Comparison of ENCODE assay signal across 10 mouse cellular contexts in genomic region chr5:110204777-110205176, GRCm38 (mm10). TPM values are rescaled to one million over a fixed set of nuclear protein-coding genes. Genes with fewer than 3 reads are reported as not detected.
DNase-seq lines count a peak whose midpoint lies in the region; ATAC-seq and TF ChIP-seq lines count a peak whose summit lies in the region.
"Had no signal": no experiment of that assay in that cellular context is flagged by ENCODE, and none has a peak within 500 bp of the region (broad histone marks: within the 10 kb centered on the region; RNA-seq: fewer than 3 reads in every experiment).

No protein-coding gene starts in this region.

- peak; percentile 32; the same call in 1 of the 2 replicates for TF ChIP-seq CTCF in liver, adult 2 months (IDR thresholded peaks at IDR 0.05; ENCODE audit: low read depth, low read length)
- TF ChIP-seq CTCF in Patski (IDR thresholded peaks at IDR 0.05), result peak; percentile 73
- TF ChIP-seq CTCF in olfactory bulb, adult 2 months (IDR thresholded peaks at IDR 0.05; ENCODE audit: insufficient read depth, low read depth, low read length), result 0 out of 2 replicates have a peak, but pooled peaks have one; percentile 7

- POLR2A ChIA-PET in Patski (lab: Charles Lee), result interaction anchor here (1.2 kb wide), 1 partner anchor 22 kb away, joined by 4 read pairs; no protein-coding TSS in a partner anchor

- 82% methylated on average over 6 of the region's 6 CpGs for WGBS in liver, adult 2 months
- 78% methylated on average over 6 of the region's 6 CpGs for WGBS in olfactory bulb, adult 2 months

- H3K36me3 ChIP-seq in liver, adult 2 months (ENCODE audit: control insufficient read depth, insufficient read depth, low read length), result peaks cover 79% of the 10 kb centered on the region

- no peaks in the 10 kb centered on the region for H3K4me1 ChIP-seq in liver, adult 2 months (ENCODE audit: control insufficient read depth, insufficient read depth, low read length)
- no peaks in the 10 kb centered on the region for H3K4me1 ChIP-seq in olfactory bulb, adult 2 months (ENCODE audit: control insufficient read depth, insufficient read depth, low read length)
- H3K4me1 ChIP-seq: hindbrain, embryonic 15.5 days; megakaryocyte, embryonic 14.5 days had no signal

- in situ Hi-C loops in Patski (cut with MboI; ENCODE audit: low pct_unique_long_range_greater_than_20kb), result no loop called here

- H3K9ac ChIP-seq in liver, adult 2 months (ENCODE audit: low read depth, low read length), result no peak overlapping the region
- H3K9ac ChIP-seq: hindbrain, embryonic 15.5 days had no signal

- no peak for TF ChIP-seq POLR2A in liver, adult 2 months (IDR thresholded peaks at IDR 0.05; ENCODE audit: extremely low read depth, insufficient read depth, low read length)
- no peak for TF ChIP-seq POLR2A in olfactory bulb, adult 2 months (IDR thresholded peaks at IDR 0.05; ENCODE audit: insufficient read depth, low read depth, low read length)

- no peak overlapping the region for H3K27ac ChIP-seq in liver, adult 2 months (replicated peaks; ENCODE audit: insufficient read depth, low read depth, low read length)
- no peak overlapping the region for H3K27ac ChIP-seq in olfactory bulb, adult 2 months (ENCODE audit: insufficient read depth, low read depth, low read length)
- H3K27ac ChIP-seq: hindbrain, embryonic 15.5 days had no signal

- no peaks in the 10 kb centered on the region for H3K79me2 ChIP-seq in liver, adult 2 months (ENCODE audit: control insufficient read depth, insufficient read depth, low read length)

- DNase-seq in liver, adult 2 months (ENCODE audit: extremely low read depth, low read depth, low spot score), result no peak
- DNase-seq in liver, result no peak
- peak; percentile 39 for DNase-seq in CD4-positive, CD25-positive, alpha-beta regulatory T cell, adult 2 months (ENCODE audit: low read depth, low spot score)
- DNase-seq in Patski (ENCODE audit: low read depth, low spot score), result no peak
- no peak for DNase-seq in urinary bladder, postnatal 4 days (ENCODE audit: low spot score in 2 of 2)
- no peak for DNase-seq in urinary bladder, postnatal 25 days (ENCODE audit: low spot score)
- DNase-seq: gastrocnemius, postnatal 36 days had no signal

- H3K4me3 ChIP-seq in liver, adult 2 months (ENCODE audit: insufficient read depth, low read depth, low read length), result no peak overlapping the region
- H3K4me3 ChIP-seq in olfactory bulb, adult 2 months (ENCODE audit: insufficient read depth, low read depth, low read length), result no peak overlapping the region
- H3K4me3 ChIP-seq: hindbrain, embryonic 15.5 days; megakaryocyte, embryonic 14.5 days had no signal

- ATAC-seq in Patski, result no peak

- CTCF ChIA-PET in Patski (lab: Charles Lee), result interaction anchor here (1.0 to 6.1 kb wide), 6 partner anchors 9 to 30 kb away, joined by 3 to 54 read pairs (median 4); no protein-coding TSS in a partner anchor

- no peaks in the 10 kb centered on the region for H3K27me3 ChIP-seq in liver, adult 2 months (ENCODE audit: control insufficient read depth, insufficient read depth, low read length)
- no peaks in the 10 kb centered on the region for H3K27me3 ChIP-seq in Patski
- H3K27me3 ChIP-seq: hindbrain, embryonic 15.5 days; megakaryocyte, embryonic 14.5 days had no signal

RNA-seq across cellular contexts. Expression of gene Ankle2, which starts 26.0 kb away (rescaled TPM):
- total RNA-seq in liver, adult 2 months (2014; rRNA removed), result 16.5 and 17.0 TPM in 2 replicates
- polyA plus RNA-seq in liver, adult 2 months (2012; rRNA removed), result 4.9 and 5.6 TPM in 2 replicates
- 40.2 TPM for polyA plus RNA-seq in Patski (2021)
- not detected in 2 replicates for polyA plus RNA-seq in olfactory bulb, adult 2 months (2012; ENCODE audit: insufficient read depth, insufficient read length, low replicate concordance, missing spikeins)

RNA-seq across cellular contexts. Expression of gene Golga3, which starts 28.3 kb away (rescaled TPM):
- 11.6 TPM in 2 replicates for total RNA-seq in liver, adult 2 months (2014; rRNA removed)
- polyA plus RNA-seq in liver, adult 2 months (2012; rRNA removed), result 4.3 and 5.4 TPM in 2 replicates
- polyA plus RNA-seq in Patski (2021), result 33.5 TPM
- 37.2 TPM in 1 of 2 replicates, not detected in the other for polyA plus RNA-seq in olfactory bulb, adult 2 months (2012; ENCODE audit: insufficient read depth, insufficient read length, low replicate concordance, missing spikeins)

Comparison
In these comparisons a context has a peak if more than half of its experiments do, and no peak if none do; other contexts are left out.
1. CTCF ChIP-seq: peak in every context shown above with its lines; median percentile 73 in Patski; 32 in liver, adult 2 months; 7 in olfactory bulb, adult 2 months.